Mouse (Mus musculus): ENCODE measurements around the gene Gm128.

DNA sequence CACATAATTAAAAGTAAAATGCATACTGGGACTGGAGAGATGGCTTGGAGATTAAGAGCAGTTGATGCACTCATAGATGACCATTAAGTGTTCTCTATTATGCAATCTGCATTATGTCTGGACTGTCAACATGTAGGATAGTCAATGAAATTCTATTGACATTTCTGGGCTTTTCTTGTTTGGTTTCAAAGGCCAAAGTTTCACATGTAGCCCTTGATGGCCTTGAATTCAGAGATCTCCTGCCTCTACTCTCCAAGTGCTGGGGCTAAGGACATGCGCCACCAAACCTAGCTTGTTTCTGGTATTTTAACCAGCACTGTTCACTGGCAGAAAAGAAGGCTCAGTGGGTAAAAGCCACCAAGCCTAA, 27.8 kb downstream of the Gm128 start:
- no peak for TF ChIP-seq POLR2A (IDR thresholded peaks at IDR 0.05; ENCODE audit: extremely low read depth, insufficient read depth, low read length)
- no peak for TF ChIP-seq CTCF (IDR thresholded peaks at IDR 0.05; ENCODE audit: extremely low read depth, insufficient read depth, low read length)
